Mouse (Mus musculus) embryonic fibroblast, embryonic 13.5 days (primary cell): ENCODE measurements around the gene Aes.

ENCODE experiments used
- CTCF ChIP-seq: IDR thresholded peaks from 2 replicates; pipeline ENCODE4 v1.5.1; 2011; ENCODE audit warnings: mild to moderate bottlenecking, control low read depth, low read length, moderate library complexity, borderline replicate concordance; ENCODE audit not compliant: insufficient read depth
- POLR2A ChIP-seq: IDR thresholded peaks from 2 replicates; pipeline ENCODE4 v1.6.1; 2011; ENCODE audit warnings: low read depth, mild to moderate bottlenecking, control low read depth, low read length, moderate library complexity

DNA sequence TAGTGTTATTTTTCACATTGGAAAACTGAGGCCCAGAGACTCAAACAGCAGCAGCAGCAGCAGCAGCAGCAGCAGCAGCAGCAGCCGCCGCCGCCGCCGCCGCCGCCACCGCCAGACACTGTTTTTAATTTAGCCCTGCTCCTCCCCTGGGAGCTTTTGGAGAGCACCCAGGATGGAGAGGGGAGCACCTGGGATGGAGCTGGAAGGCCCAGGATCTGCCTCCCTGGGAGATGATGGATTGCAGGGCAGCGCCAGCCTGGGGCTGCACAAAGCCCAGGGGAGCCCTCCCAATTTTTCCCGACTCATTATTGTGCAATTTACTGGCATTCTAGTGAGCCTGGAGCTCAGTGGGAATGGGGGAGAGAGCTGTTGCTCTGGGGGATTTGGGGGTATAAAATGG is 37.3 kb downstream of the Aes start:
- TF ChIP-seq POLR2A (no peak), CTCF (no peak)
